Mouse (Mus musculus): ENCODE data around the gene Ecm2.

Ecm2 gene

DNA sequence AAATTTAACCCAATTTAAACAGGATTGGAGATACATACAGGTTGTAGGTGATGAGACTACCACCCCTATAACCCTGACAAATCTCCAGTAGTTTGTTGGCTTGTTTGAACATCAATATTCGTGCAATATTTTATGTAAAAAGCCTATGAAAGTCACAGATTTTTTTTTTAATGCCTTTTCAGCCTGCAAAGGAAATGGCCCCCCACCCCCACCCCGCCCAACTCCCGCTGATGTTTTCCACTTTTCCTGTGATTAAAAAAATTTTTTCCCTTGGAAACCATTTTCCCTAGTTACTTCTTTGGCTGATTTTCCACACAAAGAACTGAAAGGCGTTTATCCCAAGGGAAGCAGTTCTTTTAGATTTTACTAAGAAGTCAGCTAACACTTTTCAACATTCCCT, at the start of gene Ecm2:
Gene Ecm2 (plus strand): TSS at position 301 of the 400 bp plus-strand sequence.
- no peak for DNase-seq (ENCODE audit: low spot score)

GRCm38 (mm10) chr13:49460276-49460675, 44.3 kb upstream of the Ecm2 start:
- no peak for DNase-seq (ENCODE audit: low spot score)

- DNase-seq (ENCODE audit: low spot score) = no peak
Observed at GRCm38 (mm10) chr13:49460692-49461414, 43.8 kb upstream of the Ecm2 start.

DNA sequence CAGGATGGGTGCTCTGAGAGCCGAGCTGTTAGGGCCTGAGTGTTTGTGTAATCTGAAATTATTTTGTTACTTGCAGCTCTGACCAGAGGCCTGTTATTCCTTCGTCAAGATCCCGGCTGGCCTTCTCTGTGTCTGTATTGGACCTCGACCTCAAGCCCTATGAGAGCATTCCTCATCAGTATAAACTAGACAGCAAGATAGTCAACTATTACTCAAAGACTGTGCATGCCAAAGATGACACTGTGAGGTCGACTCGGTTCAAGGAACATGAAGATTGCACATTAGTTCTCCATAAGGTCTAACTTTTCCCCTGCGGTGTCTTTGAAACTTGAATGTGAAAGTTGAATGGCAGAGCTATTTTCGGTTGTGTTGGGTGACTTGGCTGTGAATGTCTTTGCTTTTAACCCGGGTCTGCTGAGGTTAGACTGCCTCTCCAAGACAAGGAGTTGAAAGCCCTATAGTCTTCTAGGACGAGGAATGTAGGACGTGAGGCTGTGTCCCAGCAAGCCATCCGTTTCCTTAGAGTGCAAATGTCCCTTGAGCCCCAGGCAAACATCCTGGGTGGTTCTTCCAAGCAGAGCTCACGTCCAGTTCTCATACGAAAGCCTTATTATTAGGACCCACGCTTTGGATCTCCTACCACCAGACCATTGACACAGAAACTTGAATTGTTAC, 43.0 kb upstream of the Ecm2 start:
- DNase-seq (ENCODE audit: low spot score) = no peak

DNA sequence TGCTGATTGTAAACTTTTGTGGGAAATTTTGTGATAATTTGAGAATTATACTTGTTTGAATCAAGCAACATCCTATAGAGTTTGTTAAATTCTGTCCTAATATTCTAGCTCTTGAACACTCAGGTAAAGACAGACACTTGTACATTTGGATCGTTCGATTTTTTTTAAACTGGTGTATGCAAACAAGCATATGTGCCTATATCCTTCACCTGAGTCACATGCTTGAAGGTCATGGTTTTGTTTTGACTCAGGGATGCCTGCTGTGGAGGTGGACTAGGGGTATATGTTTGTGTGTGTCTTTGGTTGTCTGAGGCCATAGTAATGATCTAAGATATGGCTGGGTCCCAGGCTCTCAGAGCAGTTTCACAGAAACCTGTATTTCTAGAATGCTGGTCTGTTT, 41.7 kb upstream of the Ecm2 start:
- no peak for DNase-seq (ENCODE audit: low spot score)

- no peak for DNase-seq (ENCODE audit: low spot score)
Observed at GRCm38 (mm10) chr13:49465875-49466274, 38.7 kb upstream of the Ecm2 start.

GRCm38 (mm10) chr13:49466393-49467075, 38.1 kb upstream of the Ecm2 start:
- no peak for DNase-seq (ENCODE audit: low spot score)

DNA sequence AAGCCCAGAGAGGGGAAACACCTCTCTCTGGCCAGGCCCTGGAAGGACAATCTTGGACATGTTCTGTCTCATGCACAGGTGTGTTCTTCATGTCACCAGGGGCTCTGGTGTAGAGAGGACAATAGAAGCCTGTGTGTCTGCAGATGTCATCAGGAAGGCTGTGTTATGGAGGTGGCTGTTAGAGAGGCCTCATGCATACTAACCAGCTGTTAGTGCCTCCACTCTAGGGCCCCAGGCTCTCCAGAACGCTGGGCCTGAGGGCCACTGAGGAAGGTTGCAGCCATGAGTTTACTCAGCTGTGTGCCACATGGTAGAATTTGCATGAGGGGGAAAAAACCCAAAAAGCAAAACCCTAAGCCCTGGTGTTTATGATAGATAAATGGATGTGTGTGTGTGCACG, 37.0 kb upstream of the Ecm2 start:
- no peak for DNase-seq (ENCODE audit: low spot score)

GRCm38 (mm10) chr13:49469002-49469401, 35.6 kb upstream of the Ecm2 start:
- DNase-seq (ENCODE audit: low spot score) = no peak

- no peak for DNase-seq (ENCODE audit: low spot score)
Observed at GRCm38 (mm10) chr13:49470319-49470718, 34.3 kb upstream of the Ecm2 start.

GRCm38 (mm10) chr13:49470806-49471205, 33.8 kb upstream of the Ecm2 start:
- DNase-seq (ENCODE audit: low spot score) = no peak

- DNase-seq (ENCODE audit: low spot score) = no peak
Observed at GRCm38 (mm10) chr13:49471981-49472675, 32.5 kb upstream of the Ecm2 start.

GRCm38 (mm10) chr13:49472676-49473005, 32.0 kb upstream of the Ecm2 start:
- no peak for DNase-seq (ENCODE audit: low spot score)

DNA sequence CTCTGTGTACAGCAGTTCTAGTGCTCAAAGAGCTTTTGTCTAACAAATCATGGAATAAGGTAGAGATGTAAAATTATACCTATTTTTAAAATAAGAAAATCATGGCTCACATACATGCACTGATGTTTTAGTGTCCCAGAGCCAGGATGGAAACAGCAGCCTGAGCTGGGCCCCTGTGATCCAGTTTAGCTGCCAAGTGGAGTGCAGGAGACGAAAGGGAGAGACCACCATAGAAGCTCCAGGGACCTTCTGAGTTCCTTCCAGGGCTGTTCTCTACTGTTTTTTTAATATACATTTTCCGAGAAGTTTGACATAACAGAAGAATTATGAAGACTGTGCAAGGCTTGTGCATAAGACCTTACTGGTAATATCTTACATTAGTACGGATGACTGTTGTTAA, 26.7 kb upstream of the Ecm2 start:
- DNase-seq (ENCODE audit: low spot score) = no peak

DNA sequence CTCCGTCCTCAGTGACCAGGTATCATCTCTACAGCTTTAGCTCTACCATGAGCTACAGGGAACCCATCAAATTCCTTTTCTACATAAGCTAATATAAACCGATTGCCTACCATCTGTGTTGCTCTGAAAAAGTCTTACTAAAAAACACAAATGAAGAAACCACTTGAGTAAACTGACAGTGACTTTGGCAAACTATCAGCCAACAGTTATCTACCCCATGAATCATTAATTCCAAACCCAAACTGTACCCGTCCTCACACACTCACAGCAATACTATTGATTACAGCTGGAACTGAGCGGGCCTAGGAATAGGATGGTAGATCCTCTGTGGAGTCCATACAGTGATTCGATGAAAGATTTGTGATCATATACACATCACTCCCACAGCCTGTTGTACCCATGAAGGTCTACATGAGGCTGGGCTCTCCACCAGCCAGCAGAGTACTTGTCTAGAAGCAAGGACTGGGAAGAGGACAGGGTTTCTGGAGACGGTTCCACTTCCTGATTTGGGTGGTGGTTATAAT, 25.7 kb upstream of the Ecm2 start:
- DNase-seq (ENCODE audit: low spot score) = no peak

- DNase-seq (ENCODE audit: low spot score) = no peak
Observed at GRCm38 (mm10) chr13:49479399-49479798, 25.2 kb upstream of the Ecm2 start.

GRCm38 (mm10) chr13:49480057-49480456, 24.6 kb upstream of the Ecm2 start:
- no peak for DNase-seq (ENCODE audit: low spot score)

- DNase-seq (ENCODE audit: low spot score) = no peak
Observed at GRCm38 (mm10) chr13:49480551-49480950, 24.1 kb upstream of the Ecm2 start.

DNA sequence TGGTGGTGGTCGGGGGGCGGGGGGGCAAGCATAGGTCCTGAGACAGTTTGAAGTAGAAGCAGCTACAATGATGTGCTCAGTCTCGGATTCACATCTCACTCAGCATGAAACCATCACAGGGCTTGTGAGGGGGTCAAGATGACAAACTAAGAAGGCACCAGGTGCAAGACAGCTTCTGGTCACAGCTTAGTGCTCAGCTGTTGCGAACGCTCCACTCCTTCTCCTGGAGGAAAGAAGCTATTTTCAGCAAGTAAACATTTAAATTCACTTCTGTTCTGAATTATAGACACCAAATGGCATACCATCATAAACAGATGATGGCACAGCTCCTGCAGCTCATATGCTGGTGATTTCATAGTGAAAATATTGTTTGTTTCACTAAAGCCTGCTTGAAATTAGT, 19.2 kb upstream of the Ecm2 start:
- no peak for DNase-seq (ENCODE audit: low spot score)

- DNase-seq (ENCODE audit: low spot score) = no peak
Observed at GRCm38 (mm10) chr13:49492376-49493368, 11.9 kb upstream of the Ecm2 start, which contains the start of gene Tes3-ps. Gene Tes3-ps, plus strand, starts transcription at chr13:49493318.

- no peak for DNase-seq (ENCODE audit: low spot score)
Observed at GRCm38 (mm10) chr13:49505776-49506175, 1.2 kb downstream of the Ecm2 start.

Data from layer of hippocampus, adult 9-10 months (tissue).